Mouse (Mus musculus) urinary bladder, adult 18-20 months (tissue): ENCODE measurements around the gene Usp6nl.

ENCODE experiments used
- DNase-seq, 2 experiments: peaks; one replicate each; pipeline ENCODE4 v3.0.0; 2022; ENCODE audit warnings: low spot score in 2 of 2, mixed read lengths in 2 of 2

Gene Usp6nl

GRCm38 (mm10) chr2:6367497-6367896 lies 45.0 kb downstream of the Usp6nl start:
- no peak for DNase-seq

- DNase-seq: no peak
These were observed 51.7 kb downstream of the Usp6nl start for GRCm38 (mm10) chr2:6374216-6374615.

- DNase-seq: no peak
These were observed 53.6 kb downstream of the Usp6nl start for GRCm38 (mm10) chr2:6376071-6376470.

- no peak for DNase-seq
These were observed 54.5 kb downstream of the Usp6nl start for GRCm38 (mm10) chr2:6376941-6377340.

GRCm38 (mm10) chr2:6378590-6379205 lies 56.2 kb downstream of the Usp6nl start:
- peak in 1 of 2 experiments; percentile 16 for DNase-seq

GRCm38 (mm10) chr2:6379731-6380212 lies 57.3 kb downstream of the Usp6nl start:
- DNase-seq: peak in 1 of 2 experiments; percentile 10

- DNase-seq: no peak
These were observed 57.9 kb downstream of the Usp6nl start for GRCm38 (mm10) chr2:6380401-6380800.

GRCm38 (mm10) chr2:6384407-6385146 lies 62.1 kb downstream of the Usp6nl start:
- no peak for DNase-seq

GRCm38 (mm10) chr2:6389162-6389561 lies 66.7 kb downstream of the Usp6nl start:
- no peak for DNase-seq

- no peak for DNase-seq
These were observed 68.8 kb downstream of the Usp6nl start for GRCm38 (mm10) chr2:6391261-6391660.

- DNase-seq: no peak
These were observed 69.5 kb downstream of the Usp6nl start for GRCm38 (mm10) chr2:6391940-6392339.

- DNase-seq: no peak
These were observed 73.6 kb downstream of the Usp6nl start for GRCm38 (mm10) chr2:6395851-6396625.

- no peak for DNase-seq
These were observed 74.2 kb downstream of the Usp6nl start for GRCm38 (mm10) chr2:6396626-6397146.

GRCm38 (mm10) chr2:6397166-6397565 lies 74.7 kb downstream of the Usp6nl start:
- DNase-seq: no peak

- DNase-seq: no peak
These were observed 76.4 kb downstream of the Usp6nl start for GRCm38 (mm10) chr2:6398826-6399225.

GRCm38 (mm10) chr2:6401039-6401438 lies 78.6 kb downstream of the Usp6nl start:
- DNase-seq: no peak

- no peak for DNase-seq
These were observed 80.9 kb downstream of the Usp6nl start for GRCm38 (mm10) chr2:6403375-6403774.

- DNase-seq: no peak
These were observed 81.5 kb downstream of the Usp6nl start for GRCm38 (mm10) chr2:6403991-6404390.

GRCm38 (mm10) chr2:6404627-6405026 lies 82.2 kb downstream of the Usp6nl start:
- DNase-seq: no peak

- peak; percentile 52 to 71 for DNase-seq
These were observed 82.9 kb downstream of the Usp6nl start for GRCm38 (mm10) chr2:6405059-6406033.

- DNase-seq: no peak
These were observed 85.2 kb downstream of the Usp6nl start for GRCm38 (mm10) chr2:6407711-6408110.
